Mouse (Mus musculus): ENCODE measurements around the gene Zfp366.

DNA sequence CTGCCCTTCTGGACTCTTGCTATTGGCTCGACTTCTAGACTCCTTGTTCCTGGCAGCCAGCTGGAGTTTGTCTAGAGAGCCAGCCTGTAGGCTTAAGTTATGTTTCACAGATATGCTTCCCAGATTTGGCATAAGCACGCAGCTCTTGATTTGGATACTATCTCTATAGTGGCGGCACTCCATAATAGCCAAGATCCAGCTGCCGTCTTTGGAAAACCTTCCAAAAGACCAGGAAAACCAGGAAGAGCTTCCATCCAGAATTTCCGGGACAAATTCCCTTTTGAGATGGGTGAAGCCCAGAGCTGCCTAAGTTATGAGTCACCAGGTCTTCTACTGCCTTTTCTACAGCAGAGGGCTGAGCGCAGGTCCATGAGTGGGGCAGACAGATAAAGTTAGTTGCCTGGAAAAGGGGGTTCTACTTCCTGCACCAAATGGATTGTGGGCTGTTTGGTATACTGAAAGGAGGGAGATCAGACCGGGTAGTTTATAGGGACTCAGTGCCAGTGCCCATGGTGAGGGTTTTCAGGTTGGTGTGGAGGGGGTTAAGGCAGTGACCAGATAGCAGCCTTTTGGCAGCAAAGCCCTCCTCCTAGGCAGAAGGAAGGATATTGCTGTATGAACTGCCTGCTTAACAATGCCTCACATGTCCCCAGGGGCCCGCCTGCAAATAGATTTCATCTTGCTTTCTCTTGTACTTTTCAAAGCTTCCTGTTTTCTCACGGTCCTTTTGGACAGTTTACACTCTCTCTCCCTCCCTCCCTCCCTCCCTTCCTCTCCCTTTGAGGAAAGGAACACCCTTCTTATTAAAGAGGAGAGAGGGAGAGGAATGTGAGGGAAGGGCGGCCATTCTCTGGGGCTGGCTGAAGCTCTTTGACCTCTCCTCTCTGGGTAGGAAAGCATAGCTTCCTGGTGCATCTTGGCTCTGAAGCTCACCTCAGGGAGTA is 53.9 kb downstream of the Zfp366 start:
- TF ChIP-seq POLR2A (IDR thresholded peaks at IDR 0.05; ENCODE audit: low read depth, low read length) (no peak), CTCF (IDR thresholded peaks at IDR 0.05; ENCODE audit: extremely low read depth, insufficient read length, insufficient replicate concordance, low read depth, low read length) (no peak)
